Mouse (Mus musculus) heart, adult 9 months (tissue): Measurements from ENCODE around the gene Jun.

Source experiments
- DNase-seq, 2 experiments: peaks; one replicate each; pipeline ENCODE4 v3.0.0; 2022; ENCODE audit warnings: low spot score in 2 of 2

The Jun gene

GRCm38 (mm10) chr4:95052025-95052899 lies at the start of gene Jun:
Gene Jun (minus strand): TSS chr4:95052222.
- DNase-seq, result peak; percentile 100

GRCm38 (mm10) chr4:95101684-95102083 lies 49.7 kb upstream of the Jun start:
- no peak for DNase-seq

- DNase-seq, result no peak
Observed at GRCm38 (mm10) chr4:95100694-95101093, 48.7 kb upstream of the Jun start.

- no peak for DNase-seq
Observed at GRCm38 (mm10) chr4:95099373-95099772, 47.4 kb upstream of the Jun start.

GRCm38 (mm10) chr4:95098722-95099097 lies 46.7 kb upstream of the Jun start:
- DNase-seq, result no peak

GRCm38 (mm10) chr4:95097942-95098721 lies 46.1 kb upstream of the Jun start:
- no peak for DNase-seq

GRCm38 (mm10) chr4:95096731-95097130 lies 44.7 kb upstream of the Jun start:
- no peak for DNase-seq

- DNase-seq, result no peak
Observed at GRCm38 (mm10) chr4:95095911-95096310, 43.9 kb upstream of the Jun start.

- no peak for DNase-seq
Observed at GRCm38 (mm10) chr4:95095355-95095754, 43.3 kb upstream of the Jun start.

GRCm38 (mm10) chr4:95094700-95095113 lies 42.7 kb upstream of the Jun start:
- peak; percentile 47 to 81 for DNase-seq

- DNase-seq, result peak in 1 of 2 experiments; percentile 64
Observed at GRCm38 (mm10) chr4:95093615-95094014, 41.6 kb upstream of the Jun start.

GRCm38 (mm10) chr4:95092516-95092915 lies 40.5 kb upstream of the Jun start:
- DNase-seq, result no peak

- DNase-seq, result no peak
Observed at GRCm38 (mm10) chr4:95091536-95091935, 39.5 kb upstream of the Jun start.

GRCm38 (mm10) chr4:95089968-95090367 lies 37.9 kb upstream of the Jun start:
- DNase-seq, result no peak

- DNase-seq, result no peak
Observed at GRCm38 (mm10) chr4:95089053-95089452, 37.0 kb upstream of the Jun start.

- DNase-seq, result no peak
Observed at GRCm38 (mm10) chr4:95083957-95084356, 31.9 kb upstream of the Jun start.

GRCm38 (mm10) chr4:95083191-95083729 lies 31.2 kb upstream of the Jun start:
- DNase-seq, result no peak

GRCm38 (mm10) chr4:95082481-95083088 lies 30.6 kb upstream of the Jun start:
- DNase-seq, result peak; percentile 75 to 79

- DNase-seq, result peak; percentile 24 to 35
Observed at GRCm38 (mm10) chr4:95081632-95082031, 29.6 kb upstream of the Jun start.

- no peak for DNase-seq
Observed at GRCm38 (mm10) chr4:95078625-95079024, 26.6 kb upstream of the Jun start.

GRCm38 (mm10) chr4:95076279-95076678 lies 24.3 kb upstream of the Jun start:
- no peak for DNase-seq

- DNase-seq, result no peak
Observed at GRCm38 (mm10) chr4:95075591-95076002, 23.6 kb upstream of the Jun start.
